Mouse (Mus musculus): ENCODE measurements at regions not wholly inside any gene's neighbourhood (a gene's known extent, or its start where the extent isn't known, plus 50 kb on each side); places are given as distances from the start of the nearest gene placed in this dataset.

DNA sequence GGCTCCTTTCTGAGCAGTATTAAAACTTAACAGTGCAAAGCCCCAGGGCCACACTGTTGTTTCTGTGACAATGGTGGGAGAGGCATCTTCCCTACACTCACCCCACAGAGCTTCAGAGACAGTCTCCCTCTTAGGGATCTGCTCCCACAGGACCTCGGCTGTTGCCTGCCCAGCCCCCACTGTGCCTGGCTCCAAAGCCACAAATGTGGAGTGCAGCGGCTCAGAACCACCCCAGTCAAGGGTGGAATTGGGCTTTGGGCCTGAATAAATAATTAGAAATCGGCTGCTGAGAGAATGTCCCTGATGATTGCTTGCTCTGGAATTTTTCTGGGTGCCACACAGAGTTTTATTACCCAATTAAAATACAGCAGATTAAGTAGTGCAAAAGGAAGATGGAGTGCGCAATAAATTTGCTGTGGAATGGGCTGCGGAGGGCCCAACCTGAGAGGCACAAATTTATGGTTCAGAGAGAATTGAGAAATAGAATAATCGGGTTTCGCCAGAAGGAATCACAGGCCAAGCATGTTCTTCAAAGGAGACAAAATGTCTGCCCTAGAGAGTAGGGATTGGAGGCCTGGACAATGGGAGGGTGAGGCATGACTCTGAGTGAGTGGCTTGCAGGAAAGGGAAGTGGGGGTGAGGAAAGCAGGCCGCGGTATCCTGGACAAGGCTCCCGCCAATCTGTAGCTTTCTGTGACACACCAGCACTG is 56.4 kb downstream of the Cd24a start:
- DNase-seq: peak; percentile 84

- no peak for DNase-seq
Measured at GRCm38 (mm10) chr10:43641169-43641945, 63.3 kb downstream of the Cd24a start.

DNA sequence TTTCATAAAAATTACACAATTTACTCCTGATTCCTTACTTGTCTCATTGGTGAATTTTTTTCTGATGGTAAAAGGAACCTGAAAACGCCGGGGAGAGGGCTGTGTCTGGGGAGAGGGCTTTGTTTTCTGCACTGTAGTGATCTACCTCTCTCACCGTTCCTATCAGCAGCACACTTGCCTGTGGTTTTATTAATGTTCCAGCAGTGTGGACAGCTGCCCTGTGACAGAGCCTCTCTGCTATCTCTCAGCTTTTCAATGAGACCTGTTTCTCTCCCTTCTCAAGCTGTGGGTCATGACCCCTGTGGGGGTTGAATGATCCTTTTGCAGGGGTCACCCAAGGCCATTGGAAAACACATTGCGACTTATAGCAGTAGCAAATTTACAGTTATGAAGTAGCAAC is 68.2 kb downstream of the Cd24a start:
- no peak for DNase-seq

DNA sequence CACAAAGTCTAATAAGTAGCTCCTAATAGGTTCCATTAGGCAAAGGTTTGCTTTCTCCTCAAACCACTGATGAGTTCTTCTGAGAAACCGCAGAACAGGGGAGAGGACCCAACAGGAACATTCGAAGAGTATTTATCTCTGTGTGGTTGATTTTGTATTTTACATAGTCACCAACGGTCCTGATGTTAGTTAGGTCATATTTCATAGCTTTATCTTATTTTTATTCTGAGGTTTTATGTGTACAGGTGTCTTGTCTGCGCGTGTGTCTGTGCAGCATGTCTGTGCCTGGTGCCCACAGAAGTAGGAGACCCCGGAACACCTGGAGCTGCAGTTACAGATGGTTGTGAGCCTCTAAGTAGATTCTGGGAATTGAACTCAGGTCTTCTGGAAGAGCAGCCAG is 68.9 kb downstream of the Cd24a start:
- no peak for DNase-seq

GRCm38 (mm10) chr10:43648186-43648585 is 70.1 kb downstream of the Cd24a start:
- DNase-seq: no peak

GRCm38 (mm10) chr10:43648815-43649447 is 70.8 kb downstream of the Cd24a start:
- no peak for DNase-seq

GRCm38 (mm10) chr10:43650449-43650848 is 72.4 kb downstream of the Cd24a start:
- no peak for DNase-seq

DNA sequence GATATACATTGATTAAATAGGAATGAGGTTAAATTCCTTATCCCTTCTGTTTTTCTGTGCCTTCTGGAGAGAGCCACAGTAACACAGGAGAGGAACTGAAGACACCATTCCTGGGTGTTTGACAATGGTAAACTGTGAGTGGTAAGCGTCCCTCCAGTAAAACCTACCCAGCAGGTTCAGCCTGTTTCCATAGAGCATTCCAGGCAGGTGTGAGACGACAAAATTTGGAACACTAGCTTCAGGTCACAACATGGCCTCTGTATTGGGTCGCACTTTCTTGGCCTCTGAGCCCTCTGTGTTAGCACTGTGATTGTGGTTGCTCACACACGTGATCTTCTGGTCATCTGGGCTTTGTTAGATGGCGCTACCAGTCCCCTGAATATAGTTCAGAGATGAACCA is 73.4 kb downstream of the Cd24a start:
- DNase-seq: peak; percentile 23

GRCm38 (mm10) chr10:43651915-43652314 is 73.8 kb downstream of the Cd24a start:
- no peak for DNase-seq

DNA sequence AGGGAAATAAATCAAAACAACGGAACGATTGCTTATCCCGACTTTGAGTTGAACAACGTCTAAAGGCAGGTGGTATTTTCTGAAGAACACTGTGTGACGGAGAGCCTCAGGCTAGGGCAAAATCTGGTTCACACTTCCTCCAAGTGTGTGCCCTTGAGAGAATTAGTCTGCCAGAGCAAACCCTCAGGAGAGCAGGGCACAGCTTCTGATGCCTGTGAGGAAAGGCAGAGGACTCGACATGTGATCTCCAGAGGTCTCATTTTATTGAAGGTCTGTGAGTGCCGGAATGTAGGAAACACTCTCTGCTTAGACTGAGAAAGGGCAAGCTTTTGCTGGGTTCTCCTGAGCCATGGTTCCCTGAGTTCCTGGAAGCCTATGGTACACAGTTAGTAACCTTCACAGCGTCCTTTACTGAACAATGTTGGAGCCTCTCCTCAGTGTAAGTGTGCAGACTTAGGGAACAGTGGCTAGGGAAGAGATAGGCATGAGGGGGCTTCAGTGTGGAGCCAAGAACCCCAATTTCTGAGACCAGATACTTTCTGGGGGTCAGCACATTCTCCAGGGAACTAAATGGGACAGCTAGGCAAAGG is 77.1 kb downstream of the Cd24a start:
- peak; percentile 64 for DNase-seq

DNA sequence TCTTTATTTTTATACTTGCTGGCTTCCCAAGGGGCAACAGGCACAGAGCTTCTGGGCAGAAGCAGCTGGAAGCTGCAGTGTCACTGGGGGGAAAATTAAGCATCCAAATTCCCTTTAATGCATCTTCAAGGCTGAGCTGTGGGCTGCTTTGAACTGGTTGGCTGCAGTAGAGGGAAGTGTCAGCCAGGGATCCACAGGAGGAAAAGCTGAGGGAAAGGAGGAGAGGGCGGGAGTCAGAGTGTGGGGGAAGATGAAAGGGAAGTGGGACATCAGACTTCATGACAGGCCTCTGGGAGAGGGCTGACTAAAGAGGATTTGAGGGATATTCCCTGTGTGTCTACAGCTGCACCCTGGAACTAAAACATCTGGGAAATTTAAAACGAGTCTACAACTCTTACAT is 77.6 kb downstream of the Cd24a start:
- DNase-seq: no peak

DNA sequence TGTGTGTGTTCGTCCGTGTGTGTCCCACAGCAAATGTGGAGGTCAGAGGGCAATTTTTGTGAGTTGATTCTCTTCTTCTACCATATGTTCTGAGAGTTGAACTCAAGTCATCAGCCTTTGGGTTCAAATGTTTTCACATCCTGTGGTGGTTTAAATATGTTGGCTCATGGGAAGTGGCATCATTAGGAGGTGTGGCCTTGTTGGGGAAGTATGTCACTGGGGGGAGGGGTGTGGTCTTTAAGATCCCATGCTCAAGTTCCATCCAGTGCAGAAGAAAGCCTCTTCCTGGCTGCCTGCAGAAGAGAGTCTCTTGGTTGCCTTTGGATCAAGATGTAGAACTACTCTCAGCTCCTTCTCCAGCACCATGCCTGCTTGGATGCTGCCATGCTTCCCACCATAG is 78.1 kb downstream of the Cd24a start:
- no peak for DNase-seq

GRCm38 (mm10) chr10:43657501-43658225 is 79.6 kb downstream of the Cd24a start:
- DNase-seq: no peak

- no peak for DNase-seq
Measured at GRCm38 (mm10) chr10:43658226-43658593, 80.1 kb downstream of the Cd24a start.

GRCm38 (mm10) chr10:43664844-43665243 is 86.8 kb downstream of the Cd24a start:
- DNase-seq: no peak

- DNase-seq: no peak
Measured at GRCm38 (mm10) chr10:43666262-43667085, 88.4 kb downstream of the Cd24a start.

DNA sequence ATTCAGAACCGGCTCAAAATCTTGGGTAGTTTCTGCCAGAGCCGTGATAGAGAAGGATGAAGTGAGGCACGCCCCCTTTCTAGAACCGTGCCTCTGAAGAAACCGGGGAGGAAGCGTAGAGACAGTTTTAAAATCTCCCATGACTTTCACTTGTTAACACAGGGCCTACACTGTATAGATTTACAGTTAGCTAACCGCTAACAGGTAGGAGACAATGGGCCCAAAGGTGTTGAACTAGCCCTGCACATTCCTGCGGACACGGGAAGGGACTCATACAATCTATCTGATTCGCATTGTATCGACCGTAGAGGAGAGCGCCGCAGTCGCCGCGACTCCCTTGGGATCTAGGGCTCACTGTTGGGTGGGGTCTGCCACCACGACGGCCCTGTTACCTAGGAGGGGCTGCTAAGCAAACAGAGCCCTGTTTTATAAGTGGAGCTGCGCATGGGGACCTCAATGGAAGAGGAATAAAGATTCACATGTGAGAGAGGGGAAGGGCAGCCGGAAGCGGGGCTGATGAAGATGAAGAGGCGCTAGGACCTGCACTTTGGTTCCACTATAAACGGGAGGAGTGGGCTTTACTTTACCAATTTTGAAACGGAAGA is 89.1 kb downstream of the Cd24a start:
- no peak for DNase-seq

DNA sequence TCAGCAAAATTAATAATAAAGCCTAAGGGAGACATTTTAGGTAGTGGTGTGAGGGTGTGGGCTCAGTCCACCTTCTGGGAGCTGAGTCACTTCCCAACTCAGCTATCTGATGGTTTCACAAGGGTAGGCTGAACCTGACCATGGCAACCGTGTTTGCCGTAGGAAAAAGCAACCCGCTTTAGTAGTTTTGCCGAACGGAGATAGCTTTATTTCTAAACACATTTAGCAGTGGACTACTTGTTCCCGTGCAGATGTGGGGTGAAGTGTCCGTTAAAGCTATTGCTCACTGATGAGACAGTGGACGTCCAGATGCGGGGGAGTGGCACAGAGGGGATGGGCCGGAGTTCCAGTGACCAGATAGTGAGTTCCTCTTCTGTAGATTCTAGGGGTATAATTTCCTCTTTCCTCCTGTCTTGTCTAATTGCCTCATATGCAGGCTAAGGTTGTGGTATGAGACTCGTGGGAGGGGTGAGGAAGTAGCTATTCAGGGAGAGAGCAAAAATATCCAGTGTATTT is 89.7 kb downstream of the Cd24a start:
- no peak for DNase-seq

- DNase-seq: no peak
Measured at GRCm38 (mm10) chr10:43669471-43669870, 91.4 kb downstream of the Cd24a start.

DNA sequence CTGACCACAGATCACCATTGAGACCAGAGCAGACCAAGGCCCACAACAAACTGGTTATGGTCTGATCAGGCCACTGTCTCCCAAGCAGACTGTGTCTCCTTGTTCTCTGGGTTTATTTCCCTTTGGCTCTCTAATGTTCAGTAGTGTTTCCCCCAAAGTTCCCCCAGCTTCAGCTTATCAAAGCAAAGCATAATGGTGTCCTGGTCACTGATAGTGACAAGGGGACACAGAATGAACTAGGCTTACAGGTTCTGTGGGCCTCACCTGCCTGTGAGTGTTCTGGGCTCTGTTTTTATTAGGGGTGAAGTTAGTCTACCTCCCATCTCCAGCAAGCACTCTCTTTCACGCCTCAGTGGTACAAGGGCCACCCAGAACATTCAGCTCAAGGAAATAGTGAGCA is 92.7 kb downstream of the Cd24a start:
- no peak for DNase-seq

- DNase-seq: no peak
Measured at GRCm38 (mm10) chr10:43671785-43672184, 93.7 kb downstream of the Cd24a start.
